Mouse (Mus musculus) neural tube, embryonic 10.5 days (tissue): ENCODE results near the gene Ccm2.
A peak's percentile ranks its signal among the peaks of the same experiment; 100 is the strongest.

Experiments used
- DNase-seq: peaks from one replicate; pipeline ENCODE4 v3.0.0-alpha.2; 2017; ENCODE audit warnings: low spot score; ENCODE audit errors: extremely low spot score

The Ccm2 gene

GRCm38 (mm10) chr11:6603224-6603623, 56.5 kb downstream of the Ccm2 start:
- no peak for DNase-seq

GRCm38 (mm10) chr11:6603887-6604603, 57.4 kb downstream of the Ccm2 start:
- DNase-seq, result no peak

- no peak for DNase-seq
These were observed 57.9 kb downstream of the Ccm2 start for GRCm38 (mm10) chr11:6604604-6604936.

- peak; percentile 44 for DNase-seq
These were observed 58.4 kb downstream of the Ccm2 start for GRCm38 (mm10) chr11:6605021-6605481.

- peak; percentile 59 for DNase-seq
These were observed 59.1 kb downstream of the Ccm2 start, which contains the start of gene Nacad for GRCm38 (mm10) chr11:6605491-6606399. Gene Nacad (minus strand): TSS chr11:6606053.

GRCm38 (mm10) chr11:6615250-6616205, 68.8 kb downstream of the Ccm2 start:
- no peak for DNase-seq

GRCm38 (mm10) chr11:6623704-6624103, 77.0 kb downstream of the Ccm2 start:
- DNase-seq, result no peak

GRCm38 (mm10) chr11:6624619-6625382, 78.1 kb downstream of the Ccm2 start:
- DNase-seq, result no peak

GRCm38 (mm10) chr11:6625478-6626387, 79.0 kb downstream of the Ccm2 start, which contains the start of gene Tbrg4:
Gene Tbrg4 (minus strand): TSS chr11:6626067.
- DNase-seq, result peak; percentile 95

- no peak for DNase-seq
These were observed 79.7 kb downstream of the Ccm2 start for GRCm38 (mm10) chr11:6626388-6626772.

- no peak for DNase-seq
These were observed 81.0 kb downstream of the Ccm2 start for GRCm38 (mm10) chr11:6627731-6628130.

GRCm38 (mm10) chr11:6628568-6628967, 81.9 kb downstream of the Ccm2 start:
- peak; percentile 57 for DNase-seq

- no peak for DNase-seq
These were observed 83.0 kb downstream of the Ccm2 start for GRCm38 (mm10) chr11:6629655-6630054.

GRCm38 (mm10) chr11:6636150-6636549, 89.5 kb downstream of the Ccm2 start:
- DNase-seq, result no peak

GRCm38 (mm10) chr11:6638537-6638936, 91.8 kb downstream of the Ccm2 start, which contains the start of gene Wap:
Gene Wap (minus strand): TSS chr11:6638637.
- DNase-seq, result no peak

- DNase-seq, result no peak
These were observed 92.4 kb downstream of the Ccm2 start for GRCm38 (mm10) chr11:6639072-6639471.

- no peak for DNase-seq
These were observed 97.9 kb downstream of the Ccm2 start for GRCm38 (mm10) chr11:6644566-6644965.
